Mouse (Mus musculus) small intestine, adult 2 months (tissue): ENCODE measurements around the gene Mybpc2.

Experiments
- CTCF ChIP-seq: fragments of 200-500 bp; IDR thresholded peaks from 2 replicates; pipeline ENCODE4 v1.5.1; 2012; ENCODE audit warnings: low read depth, mild to moderate bottlenecking, control low read depth, inconsistent platforms, low read length, moderate library complexity, mixed read lengths; ENCODE audit not compliant: insufficient replicate concordance, insufficient read length; ENCODE audit errors: extremely low read depth
- POLR2A ChIP-seq: fragments of 200-500 bp; IDR thresholded peaks from 2 replicates; pipeline ENCODE4 v1.6.1; 2012; ENCODE audit warnings: low read depth, mild to moderate bottlenecking, control low read depth, inconsistent platforms, low read length, moderate library complexity

DNA sequence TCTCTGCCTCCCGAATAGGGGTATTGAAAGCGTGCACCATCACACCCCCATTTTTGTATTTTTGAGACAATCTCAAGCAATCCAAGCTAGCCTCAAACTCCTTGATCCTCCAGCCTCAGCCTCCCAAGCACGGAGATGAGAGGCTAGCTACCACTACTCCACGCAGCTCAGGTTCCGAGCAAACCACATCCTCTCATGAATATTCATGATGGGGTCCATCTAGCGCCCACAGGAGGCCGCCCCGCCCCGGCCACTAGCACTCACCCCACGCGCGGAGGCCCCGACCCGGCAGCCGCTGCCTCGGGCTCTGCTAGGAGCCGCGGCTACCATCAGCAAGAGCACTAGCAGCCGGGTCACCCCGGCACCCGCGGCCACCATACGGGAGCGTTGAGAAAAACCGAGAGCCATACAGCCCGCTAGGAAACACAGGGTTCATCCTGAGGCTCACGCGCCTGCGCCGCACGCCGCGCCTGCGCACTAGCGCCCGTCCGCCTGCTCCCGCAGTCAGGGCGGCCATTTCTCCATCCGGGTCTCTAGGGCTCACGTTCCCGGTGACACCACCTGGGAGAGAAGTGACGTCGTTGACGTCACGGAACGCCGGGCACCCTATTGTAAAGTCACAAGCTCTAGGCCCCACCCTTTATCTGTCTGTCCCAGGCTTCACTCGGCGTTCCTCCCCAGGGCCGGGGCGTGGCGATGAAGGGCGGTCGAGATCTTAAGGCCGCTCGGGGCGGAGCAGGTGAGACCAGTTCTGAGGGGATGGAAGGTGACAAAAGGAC is 28.3 kb downstream of the Mybpc2 start, which contains the start of the genes Emc10 and Fam71e1:
- TF ChIP-seq CTCF (peak; percentile 15; the same call in 1 of the 2 replicates), POLR2A (no peak; the same call in 1 of the 2 replicates)
